Mouse (Mus musculus): ENCODE results near the gene Vmn1r157. TPM values are rescaled to one million over a fixed set of nuclear protein-coding genes. Genes with fewer than 3 reads are reported as not detected.

The Vmn1r157 gene
- not detected in 2 replicates for polyA plus RNA-seq (2012; rRNA removed)

GRCm38 (mm10) chr7:22761397-22761796 is at the start of gene Vmn1r157:
TSS of gene Vmn1r157 (plus strand) at chr7:22761697.

DNA sequence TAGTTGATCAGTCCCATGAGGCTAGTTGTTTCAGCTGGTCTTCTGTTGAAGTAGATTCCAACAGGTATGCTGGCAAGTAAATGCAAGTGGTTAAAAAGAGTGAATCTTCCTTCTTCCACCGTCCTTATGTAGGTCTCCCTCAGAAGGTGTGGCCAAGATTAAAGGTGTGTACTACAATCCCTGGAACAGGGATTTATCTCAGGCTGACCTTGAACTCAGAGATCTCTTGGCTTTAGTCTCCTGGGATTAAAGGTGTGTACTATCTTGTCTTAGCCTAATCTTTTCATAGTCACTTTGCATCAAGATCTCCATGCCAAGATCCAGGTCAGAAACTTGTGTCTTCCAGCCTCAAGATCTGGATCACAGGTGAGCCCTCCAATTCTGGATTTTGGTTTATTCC is 41.9 kb upstream of the Vmn1r157 start, which contains the start of gene Gm4567:
Gene Gm4567 (minus strand): TSS at position 101 of the 400 bp plus-strand sequence.

GRCm38 (mm10) chr7:22790682-22791081 is 29.2 kb downstream of the Vmn1r157 start, which contains the start of gene Vmn1r158:
TSS of gene Vmn1r158 (minus strand) at chr7:22790782.

Other genes starting within 250 kb of the Vmn1r157 start
- gene Vmn1r152, start 238.7 kb upstream of the Vmn1r157 start, polyA plus RNA-seq (2012; rRNA removed), result not detected in 2 replicates
- gene Gm8677, start 226.8 kb upstream of the Vmn1r157 start, polyA plus RNA-seq (2012; rRNA removed), result not detected in 2 replicates
- gene Gm4201, start 196.4 kb upstream of the Vmn1r157 start, polyA plus RNA-seq (2012; rRNA removed), result not detected in 2 replicates
- not detected in 2 replicates for gene Gm4565, start 173.6 kb upstream of the Vmn1r157 start, polyA plus RNA-seq (2012; rRNA removed)
- not detected in 2 replicates for gene Vmn1r155, start 103.7 kb upstream of the Vmn1r157 start, polyA plus RNA-seq (2012; rRNA removed)
- not detected in 2 replicates for gene Gm8693, start 69.4 kb upstream of the Vmn1r157 start, polyA plus RNA-seq (2012; rRNA removed)
- gene Gm4567, start 42.0 kb upstream of the Vmn1r157 start, polyA plus RNA-seq (2012; rRNA removed), result not detected in 2 replicates
- not detected in 2 replicates for gene Vmn1r158, start 29.1 kb downstream of the Vmn1r157 start, polyA plus RNA-seq (2012; rRNA removed)
- not detected in 2 replicates for gene Vmn1r159, start 81.9 kb downstream of the Vmn1r157 start, polyA plus RNA-seq (2012; rRNA removed)
- not detected in 2 replicates for gene Vmn1r160, start 109.5 kb downstream of the Vmn1r157 start, polyA plus RNA-seq (2012; rRNA removed)
- gene Gm4214, start 223.0 kb downstream of the Vmn1r157 start, polyA plus RNA-seq (2012; rRNA removed), result not detected in 2 replicates